Mouse (Mus musculus): ENCODE data around the gene Kif24. TPM values are rescaled to one million over a fixed set of nuclear protein-coding genes. Genes with fewer than 3 reads are reported as not detected.

The Kif24 gene
- polyA plus RNA-seq (2014; fragmentation: Nextera tagmentation; extraction: Ambion mirVana), result 8.1 and 8.6 TPM in 2 replicates

- H3K9ac ChIP-seq, result peak within 1 kb of the TSS; percentile 64
- peak within 1 kb of the TSS; percentile 58 for H3K27ac ChIP-seq (ENCODE audit: low read depth)
- no peaks in the 10 kb centered on the region for H3K9me3 ChIP-seq (ENCODE audit: low read depth, low read length)
- H3K4me1 ChIP-seq (ENCODE audit: insufficient read depth), result no peaks in the 10 kb centered on the region
- under 1% methylated on average over 70 of the region's 70 CpGs for WGBS
- peak within 1 kb of the TSS; percentile 68 for H3K4me3 ChIP-seq (ENCODE audit: low read depth, low read length)
- H3K36me3 ChIP-seq (ENCODE audit: insufficient read depth), result no peaks in the 10 kb centered on the region
- peak within 1 kb of the TSS; percentile 91 for H3K4me2 ChIP-seq
- H3K27me3 ChIP-seq (ENCODE audit: insufficient read depth, low read length), result no peaks in the 10 kb centered on the region
- ATAC-seq (ENCODE audit: insufficient read depth), result peak; percentile 99
- TF ChIP-seq CTCF (IDR thresholded peaks at IDR 0.05; ENCODE audit: low read depth), result no peak
- peak; percentile 100 for DNase-seq
Measured at GRCm38 (mm10) chr4:41464345-41465286, at the start of gene Kif24, which contains the start of gene Nudt2. Gene Kif24, minus strand, starts transcription at chr4:41464887. Gene Nudt2, plus strand, starts transcription at chr4:41465151.

DNA sequence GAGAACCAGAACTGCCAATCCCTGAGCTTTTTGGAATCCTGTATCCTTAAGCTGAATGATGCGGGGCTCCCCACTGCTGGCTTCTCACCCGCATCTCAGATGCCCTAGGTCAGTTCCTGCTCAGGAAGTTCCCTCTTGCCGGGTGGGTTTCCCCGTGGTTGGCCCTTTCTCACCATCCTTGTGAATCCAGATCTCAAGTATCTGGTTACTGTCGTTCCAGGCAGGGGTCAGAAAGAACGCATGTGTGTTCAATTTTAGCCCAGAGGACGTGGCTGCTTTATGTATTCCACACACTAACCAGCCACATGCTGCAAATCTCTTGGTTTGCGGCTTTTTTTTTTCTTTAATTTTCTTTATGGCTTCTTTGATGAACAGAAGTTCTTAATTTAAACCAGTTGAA is 49.0 kb upstream of the Kif24 start:
- no peak for ATAC-seq (ENCODE audit: insufficient read depth)
- H3K4me3 ChIP-seq (ENCODE audit: low read depth, low read length), result no peak overlapping the region
- H3K9me3 ChIP-seq (ENCODE audit: low read depth, low read length), result no peaks in the 10 kb centered on the region
- H3K4me1 ChIP-seq (ENCODE audit: insufficient read depth), result no peaks in the 10 kb centered on the region
- no peak for DNase-seq
- H3K27ac ChIP-seq (ENCODE audit: low read depth), result no peak overlapping the region
- H3K9ac ChIP-seq, result no peak overlapping the region
- WGBS, result 19% methylated on average over 8 of the region's 8 CpGs
- no peak for TF ChIP-seq CTCF (IDR thresholded peaks at IDR 0.05; ENCODE audit: low read depth)
- H3K27me3 ChIP-seq (ENCODE audit: insufficient read depth, low read length), result no peaks in the 10 kb centered on the region
- H3K4me2 ChIP-seq, result no peak overlapping the region
- no peaks in the 10 kb centered on the region for H3K36me3 ChIP-seq (ENCODE audit: insufficient read depth)

DNA sequence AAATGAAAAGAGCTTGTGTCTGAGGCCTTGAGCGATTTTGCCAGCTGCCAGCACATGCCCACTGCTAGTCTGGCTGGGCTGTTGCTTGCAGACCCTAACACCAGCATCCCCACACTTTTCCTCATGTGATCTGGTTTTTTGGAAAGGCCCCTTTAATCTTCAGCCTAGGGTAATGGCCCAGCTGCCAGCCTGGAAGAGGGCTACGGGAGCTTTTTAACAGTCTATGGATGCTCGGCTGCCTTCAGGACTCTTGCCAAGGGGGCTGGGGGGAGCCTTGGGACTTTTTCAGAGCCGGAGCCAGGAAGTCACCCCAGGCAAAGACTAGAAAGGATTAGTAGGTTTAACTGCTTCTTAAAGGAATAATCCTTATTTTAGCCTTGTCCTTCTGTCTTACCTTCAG is 48.6 kb upstream of the Kif24 start:
- no peak for TF ChIP-seq CTCF (IDR thresholded peaks at IDR 0.05; ENCODE audit: low read depth)
- WGBS, result 46% methylated on average over 4 of the region's 4 CpGs
- no peak for ATAC-seq (ENCODE audit: insufficient read depth)
- Histone ChIP-seq H3K4me2 (no peak overlapping the region), H3K9ac (no peak overlapping the region), H3K4me1 (ENCODE audit: insufficient read depth) (no peaks in the 10 kb centered on the region), H3K9me3 (ENCODE audit: low read depth, low read length) (no peaks in the 10 kb centered on the region), H3K36me3 (ENCODE audit: insufficient read depth) (no peaks in the 10 kb centered on the region), H3K27ac (ENCODE audit: low read depth) (no peak overlapping the region), H3K4me3 (ENCODE audit: low read depth, low read length) (no peak overlapping the region), H3K27me3 (ENCODE audit: insufficient read depth, low read length) (no peaks in the 10 kb centered on the region)
- DNase-seq, result no peak

DNA sequence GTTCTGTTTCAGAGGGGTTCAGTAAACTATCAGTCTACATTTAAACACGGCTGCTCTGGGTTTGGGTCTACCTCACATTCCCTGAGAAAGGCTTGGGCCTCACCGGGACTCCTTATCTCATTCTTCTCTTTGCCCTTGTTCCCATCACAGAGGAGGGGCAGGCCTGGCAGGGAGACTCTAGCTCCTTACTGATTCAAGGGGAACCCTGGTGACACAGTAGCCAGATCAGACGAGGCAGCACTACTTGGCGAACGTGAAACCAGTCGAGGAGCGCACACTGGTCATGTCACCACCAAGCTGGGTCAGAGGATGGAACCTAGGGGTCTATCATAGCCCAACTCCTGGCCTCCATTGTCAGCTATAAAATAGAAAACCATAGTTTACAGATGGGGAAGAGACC is 43.3 kb upstream of the Kif24 start:
- no peak for ATAC-seq (ENCODE audit: insufficient read depth)
- H3K27me3 ChIP-seq (ENCODE audit: insufficient read depth, low read length), result peaks cover 4% of the 10 kb centered on the region; the same call in 1 of the 2 replicates
- 41% methylated on average over 7 of the region's 7 CpGs for WGBS
- H3K4me3 ChIP-seq (ENCODE audit: low read depth, low read length), result no peak overlapping the region
- no peak overlapping the region for H3K27ac ChIP-seq (ENCODE audit: low read depth)
- no peak overlapping the region; the same call in 1 of the 2 replicates for H3K4me2 ChIP-seq
- TF ChIP-seq CTCF (IDR thresholded peaks at IDR 0.05; ENCODE audit: low read depth), result no peak
- no peak for DNase-seq
- H3K4me1 ChIP-seq (ENCODE audit: insufficient read depth), result no peaks in the 10 kb centered on the region; the same call in 1 of the 2 replicates
- H3K9ac ChIP-seq, result no peak overlapping the region
- H3K9me3 ChIP-seq (ENCODE audit: low read depth, low read length), result no peaks in the 10 kb centered on the region
- H3K36me3 ChIP-seq (ENCODE audit: insufficient read depth), result no peaks in the 10 kb centered on the region

GRCm38 (mm10) chr4:41507326-41507924 is 42.7 kb upstream of the Kif24 start:
- DNase-seq (peak; percentile 41), ATAC-seq (ENCODE audit: insufficient read depth) (no peak)
- no peak; the same call in 1 of the 2 replicates for TF ChIP-seq CTCF (IDR thresholded peaks at IDR 0.05; ENCODE audit: low read depth)
- peak overlapping the region; percentile 50 for H3K4me3 ChIP-seq (ENCODE audit: low read depth, low read length)
- peak overlapping the region; percentile 57 for H3K9ac ChIP-seq
- H3K27me3 ChIP-seq (ENCODE audit: insufficient read depth, low read length), result peaks cover 4% of the 10 kb centered on the region; the same call in 1 of the 2 replicates
- H3K9me3 ChIP-seq (ENCODE audit: low read depth, low read length), result no peaks in the 10 kb centered on the region
- H3K4me1 ChIP-seq (ENCODE audit: insufficient read depth), result peaks cover 3% of the 10 kb centered on the region; the same call in 1 of the 2 replicates
- H3K4me2 ChIP-seq, result peak overlapping the region; percentile 92
- WGBS, result 4% methylated on average over 22 of the region's 22 CpGs
- H3K36me3 ChIP-seq (ENCODE audit: insufficient read depth), result no peaks in the 10 kb centered on the region
- H3K27ac ChIP-seq (ENCODE audit: low read depth), result no peak overlapping the region

- H3K9me3 ChIP-seq (ENCODE audit: low read depth, low read length), result no peaks in the 10 kb centered on the region
- H3K9ac ChIP-seq, result peak overlapping the region; percentile 57
- H3K4me2 ChIP-seq, result peak overlapping the region; percentile 92
- DNase-seq (peak; percentile 93), ATAC-seq (ENCODE audit: insufficient read depth) (peak; percentile 70)
- peaks cover 4% of the 10 kb centered on the region for H3K27me3 ChIP-seq (ENCODE audit: insufficient read depth, low read length)
- peak overlapping the region; percentile 50 for H3K4me3 ChIP-seq (ENCODE audit: low read depth, low read length)
- H3K36me3 ChIP-seq (ENCODE audit: insufficient read depth), result no peaks in the 10 kb centered on the region
- WGBS, result under 1% methylated on average over 29 of the region's 29 CpGs
- H3K4me1 ChIP-seq (ENCODE audit: insufficient read depth), result peaks cover 8% of the 10 kb centered on the region; the same call in 1 of the 2 replicates
- TF ChIP-seq CTCF (IDR thresholded peaks at IDR 0.05; ENCODE audit: low read depth), result peak; percentile 30
- no peak overlapping the region for H3K27ac ChIP-seq (ENCODE audit: low read depth)
Measured at GRCm38 (mm10) chr4:41506906-41507305, 42.2 kb upstream of the Kif24 start.

DNA sequence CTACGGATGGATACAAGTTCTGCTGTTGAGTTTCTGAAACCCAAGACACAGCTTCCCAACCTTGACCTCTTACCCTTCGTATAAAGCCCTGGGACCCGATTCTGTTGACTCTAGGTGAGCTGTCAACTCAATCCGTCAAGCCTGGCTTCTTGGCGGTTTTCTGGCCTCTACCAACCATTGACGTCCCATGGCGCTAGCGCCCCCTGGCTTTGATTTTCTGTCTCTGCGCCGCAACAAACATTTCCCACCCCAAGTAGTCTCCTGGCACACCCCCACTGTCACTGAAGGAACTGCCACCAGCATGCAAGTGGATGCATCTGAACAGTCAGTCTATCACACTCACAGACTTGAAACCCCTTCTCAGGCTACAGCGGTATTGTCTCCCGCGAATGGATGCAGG is 41.5 kb upstream of the Kif24 start:
- ATAC-seq (ENCODE audit: insufficient read depth) (no peak), DNase-seq (peak; percentile 68)
- TF ChIP-seq CTCF (IDR thresholded peaks at IDR 0.05; ENCODE audit: low read depth), result peak; percentile 61
- H3K27me3 ChIP-seq (ENCODE audit: insufficient read depth, low read length), result peaks cover 11% of the 10 kb centered on the region
- no peaks in the 10 kb centered on the region for H3K36me3 ChIP-seq (ENCODE audit: insufficient read depth)
- peaks cover 9% of the 10 kb centered on the region; the same call in 1 of the 2 replicates for H3K4me1 ChIP-seq (ENCODE audit: insufficient read depth)
- 10% methylated on average over 13 of the region's 13 CpGs for WGBS
- no peaks in the 10 kb centered on the region for H3K9me3 ChIP-seq (ENCODE audit: low read depth, low read length)
- no peak overlapping the region for H3K9ac ChIP-seq
- H3K4me2 ChIP-seq, result peak overlapping the region; percentile 92
- no peak overlapping the region for H3K27ac ChIP-seq (ENCODE audit: low read depth)
- H3K4me3 ChIP-seq (ENCODE audit: low read depth, low read length), result peak overlapping the region; percentile 50; the same call in 1 of the 2 replicates
